Mouse (Mus musculus) bone marrow, adult 2 months (tissue): ENCODE results near the gene Sart3. TPM values are rescaled to one million over a fixed set of nuclear protein-coding genes. Genes with fewer than 3 reads are reported as not detected.
"Not testable (repeated sequence)": the region's sequence is repeated elsewhere in the genome, so short reads cannot be mapped to it uniquely, and the experiment has no call there.

Experiments
- H3K27ac ChIP-seq: fragments of 200-500 bp; 2 replicates; pipeline ENCODE4 v1.5.1; 2012; ENCODE audit warnings: low read depth, mild to moderate bottlenecking, control low read depth, inconsistent platforms, low read length; ENCODE audit not compliant: control insufficient read depth, poor library complexity, insufficient read depth
- H3K4me1 ChIP-seq: fragments of 200-500 bp; 2 replicates; pipeline ENCODE4 v1.6.1; 2011; ENCODE audit warnings: low read length; ENCODE audit not compliant: control insufficient read depth, insufficient read depth
- H3K4me3 ChIP-seq: fragments of 200-500 bp; replicated peaks from 2 replicates; pipeline ENCODE3; 2011; ENCODE audit warnings: mild to moderate bottlenecking, low read depth, low read length, control low read depth; ENCODE audit not compliant: control insufficient read depth
- CTCF ChIP-seq: fragments of 200-500 bp; IDR thresholded peaks from 2 replicates; pipeline ENCODE4 v1.5.1; 2011; ENCODE audit warnings: low read length, control low read depth; ENCODE audit not compliant: control insufficient read depth, insufficient read depth
- POLR2A ChIP-seq: fragments of 200-500 bp; IDR thresholded peaks from 2 replicates; pipeline ENCODE4 v1.6.1; 2011; ENCODE audit warnings: low read depth, mild to moderate bottlenecking, control low read depth, low read length, borderline replicate concordance; ENCODE audit not compliant: control insufficient read depth
- WGBS: fragments of 180-500 bp; shearing (Covaris S2); methylation state at CpG from one replicate; pipeline ENCODE4 v1.1.7; 2018; 5-methylcytosine and 5-hydroxymethylcytosine counted together
- polyA plus RNA-seq: library from polyadenylated mRNA; stranded (reverse); fragments of >200 nt; gene quantifications from 2 replicates; pipeline ENCODE4 v1.2.4, GENCODE M21; 2011; ENCODE audit warnings: low replicate concordance; ENCODE audit not compliant: missing spikeins, insufficient read depth, insufficient read length

Gene Sart3
- 42.7 and 57.4 TPM in 2 replicates for polyA plus RNA-seq

- TF ChIP-seq CTCF (no peak), POLR2A (peak; percentile 81; the same call in 1 of the 2 replicates)
- WGBS = under 1% methylated on average over 49 of the region's 49 CpGs
- peak within 1 kb of the TSS; percentile 99 for H3K4me3 ChIP-seq
- peaks cover 5% of the 10 kb centered on the region for H3K4me1 ChIP-seq
- H3K27ac ChIP-seq = peak within 1 kb of the TSS; percentile 97
Measured at GRCm38 (mm10) chr5:113772450-113772895, at the start of gene Sart3, which contains the start of gene Iscu. Gene Sart3 (minus strand): TSS chr5:113772510. Gene Iscu (plus strand): TSS chr5:113772748.

GRCm38 (mm10) chr5:113818572-113818971 lies 46.3 kb upstream of the Sart3 start:
- WGBS = 89% methylated on average over 14 of the region's 14 CpGs
- H3K4me3 ChIP-seq = no peak overlapping the region
- no peak for TF ChIP-seq POLR2A
- no peak for TF ChIP-seq CTCF
- no peaks in the 10 kb centered on the region for H3K4me1 ChIP-seq
- H3K27ac ChIP-seq = no peak overlapping the region

GRCm38 (mm10) chr5:113815638-113816152 lies 43.4 kb upstream of the Sart3 start:
- H3K4me1 ChIP-seq = peaks cover 3% of the 10 kb centered on the region; the same call in 1 of the 2 replicates
- no peak overlapping the region for H3K4me3 ChIP-seq
- TF ChIP-seq POLR2A (peak; percentile 28; the same call in 1 of the 2 replicates), CTCF (peak; percentile 87)
- WGBS = 14% methylated on average over 15 of the region's 15 CpGs
- 0 out of 2 replicates have a peak overlapping the region, but pooled peaks have one; percentile 8 for H3K27ac ChIP-seq

- H3K4me3 ChIP-seq = no peak overlapping the region
- no peak overlapping the region for H3K27ac ChIP-seq
- 69% methylated on average over 11 of the region's 11 CpGs for WGBS
- TF ChIP-seq CTCF (no peak), POLR2A (no peak)
- H3K4me1 ChIP-seq = peaks cover 3% of the 10 kb centered on the region; the same call in 1 of the 2 replicates
Measured at GRCm38 (mm10) chr5:113815041-113815389, 42.7 kb upstream of the Sart3 start.

GRCm38 (mm10) chr5:113814111-113815040 lies 42.1 kb upstream of the Sart3 start:
- H3K27ac ChIP-seq = no peak overlapping the region
- 40% methylated on average over 27 of the region's 27 CpGs for WGBS
- TF ChIP-seq CTCF (no peak), POLR2A (no peak)
- no peak overlapping the region for H3K4me3 ChIP-seq
- peaks cover 3% of the 10 kb centered on the region; the same call in 1 of the 2 replicates for H3K4me1 ChIP-seq

GRCm38 (mm10) chr5:113813608-113814007 lies 41.3 kb upstream of the Sart3 start:
- H3K27ac ChIP-seq = no peak overlapping the region
- TF ChIP-seq POLR2A (no peak), CTCF (peak; percentile 53; the same call in 1 of the 2 replicates)
- no peak overlapping the region for H3K4me3 ChIP-seq
- 30% methylated on average over 9 of the region's 9 CpGs for WGBS
- H3K4me1 ChIP-seq = peaks cover 3% of the 10 kb centered on the region; the same call in 1 of the 2 replicates

- Histone ChIP-seq H3K4me3 (no peak overlapping the region), H3K27ac (no peak overlapping the region), H3K4me1 (peaks cover 3% of the 10 kb centered on the region; the same call in 1 of the 2 replicates)
- 45% methylated on average over 2 of the region's 2 CpGs for WGBS
- TF ChIP-seq CTCF (no peak), POLR2A (no peak)
Measured at GRCm38 (mm10) chr5:113812638-113813037, 40.3 kb upstream of the Sart3 start.

- H3K4me1 ChIP-seq, H3K4me3 ChIP-seq, H3K27ac ChIP-seq: not testable (repeated sequence)
- WGBS = 19% methylated on average over 11 of the region's 12 CpGs
Measured at GRCm38 (mm10) chr5:113811824-113812420, 39.6 kb upstream of the Sart3 start.
